Mouse (Mus musculus) ZHBTc4 (cell line): ENCODE measurements around the gene Greb1.
A peak's percentile ranks its signal among the peaks of the same experiment; 100 is the strongest.

Experiments used
- DNase-seq: peaks from one replicate; pipeline ENCODE4 v3.0.0-alpha.2; 2011; ENCODE audit warnings: low read depth, low spot score

Gene Greb1

DNA sequence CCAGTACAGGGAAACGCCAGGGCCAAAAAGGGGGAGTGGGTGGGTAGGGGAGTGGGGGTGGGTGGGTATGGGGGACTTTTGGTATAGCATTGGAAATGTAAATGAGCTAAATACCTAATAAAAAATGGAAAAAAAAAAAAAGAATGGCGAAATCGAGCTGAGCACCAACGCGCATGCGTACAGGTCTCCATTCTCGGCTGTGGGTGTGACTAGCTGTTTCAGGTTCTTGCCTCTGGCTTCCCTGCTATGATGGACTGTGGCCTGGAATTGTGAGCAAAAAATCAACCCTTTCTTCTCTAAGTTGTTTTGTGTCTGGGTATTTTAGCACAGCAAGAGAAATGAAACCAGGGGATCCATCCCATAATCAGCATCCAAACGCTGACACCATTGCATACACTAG is 105.4 kb downstream of the Greb1 start:
- DNase-seq: peak; percentile 80

DNA sequence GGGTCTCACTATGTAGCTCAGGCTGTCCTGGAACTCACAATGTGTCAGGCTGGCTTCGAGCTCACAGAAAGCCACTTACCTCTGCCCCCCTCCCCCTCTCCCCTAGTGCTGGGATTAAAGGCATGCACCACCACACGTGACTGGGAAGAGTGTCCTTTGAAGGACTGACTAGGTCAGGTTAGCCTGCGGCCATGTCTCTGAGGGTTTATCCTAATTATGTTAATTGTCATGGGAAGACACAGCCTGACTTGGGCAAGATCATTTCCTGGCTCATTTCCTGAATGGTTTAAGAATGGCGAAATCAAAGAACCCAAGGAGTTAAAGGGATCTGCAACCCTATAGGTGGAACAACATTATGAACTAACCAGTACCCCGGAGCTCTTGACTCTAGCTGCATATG is 105.9 kb downstream of the Greb1 start:
- DNase-seq: peak; percentile 76

DNA sequence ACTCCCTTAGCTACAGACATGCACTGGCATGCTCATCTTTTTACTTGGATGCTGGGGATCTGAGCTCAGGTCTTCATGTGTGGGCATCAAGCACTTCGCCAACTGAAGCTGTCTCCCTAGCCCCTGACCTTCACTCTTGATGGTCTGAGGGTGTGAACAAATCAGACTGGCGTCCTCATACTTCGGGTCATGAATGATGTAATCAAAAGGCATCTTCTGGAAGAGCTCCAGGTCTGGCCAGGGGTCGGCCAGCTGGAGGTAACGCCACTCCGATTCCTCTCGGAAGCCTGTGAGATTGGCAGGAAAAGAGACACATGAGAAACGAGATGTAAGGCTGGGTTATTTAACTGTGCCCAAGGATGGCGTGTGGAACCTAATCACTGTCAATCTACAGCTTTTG is 110.1 kb downstream of the Greb1 start:
- no peak for DNase-seq

- DNase-seq: no peak
Measured at GRCm38 (mm10) chr12:16672246-16672645, 128.4 kb downstream of the Greb1 start.

DNA sequence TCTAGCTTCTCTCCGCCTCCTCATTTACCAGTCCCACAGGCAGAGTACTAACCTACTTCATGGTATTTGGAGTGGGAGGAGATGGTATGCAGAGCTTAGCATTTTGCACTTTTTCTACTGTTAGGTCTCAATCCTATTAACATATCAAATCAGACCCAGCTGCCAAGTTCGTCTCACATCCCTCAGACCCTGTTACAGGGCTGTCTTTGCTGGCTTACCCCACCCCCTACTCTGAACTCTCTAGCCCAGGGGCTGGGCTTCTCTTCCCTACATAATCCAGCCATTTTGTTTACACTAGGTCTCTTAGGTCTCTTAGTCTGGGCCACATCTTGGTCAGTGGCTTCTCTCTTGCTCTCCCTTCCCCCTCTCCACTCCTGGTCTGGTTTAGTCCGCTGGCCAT is 131.5 kb downstream of the Greb1 start:
- DNase-seq: peak; percentile 59

- peak; percentile 93 for DNase-seq
Measured at GRCm38 (mm10) chr12:16665022-16665421, 135.7 kb downstream of the Greb1 start.

GRCm38 (mm10) chr12:16662955-16663585 is 137.6 kb downstream of the Greb1 start:
- DNase-seq: no peak

- DNase-seq: no peak
Measured at GRCm38 (mm10) chr12:16661936-16662335, 138.8 kb downstream of the Greb1 start.

GRCm38 (mm10) chr12:16661459-16661858 is 139.2 kb downstream of the Greb1 start:
- no peak for DNase-seq

DNA sequence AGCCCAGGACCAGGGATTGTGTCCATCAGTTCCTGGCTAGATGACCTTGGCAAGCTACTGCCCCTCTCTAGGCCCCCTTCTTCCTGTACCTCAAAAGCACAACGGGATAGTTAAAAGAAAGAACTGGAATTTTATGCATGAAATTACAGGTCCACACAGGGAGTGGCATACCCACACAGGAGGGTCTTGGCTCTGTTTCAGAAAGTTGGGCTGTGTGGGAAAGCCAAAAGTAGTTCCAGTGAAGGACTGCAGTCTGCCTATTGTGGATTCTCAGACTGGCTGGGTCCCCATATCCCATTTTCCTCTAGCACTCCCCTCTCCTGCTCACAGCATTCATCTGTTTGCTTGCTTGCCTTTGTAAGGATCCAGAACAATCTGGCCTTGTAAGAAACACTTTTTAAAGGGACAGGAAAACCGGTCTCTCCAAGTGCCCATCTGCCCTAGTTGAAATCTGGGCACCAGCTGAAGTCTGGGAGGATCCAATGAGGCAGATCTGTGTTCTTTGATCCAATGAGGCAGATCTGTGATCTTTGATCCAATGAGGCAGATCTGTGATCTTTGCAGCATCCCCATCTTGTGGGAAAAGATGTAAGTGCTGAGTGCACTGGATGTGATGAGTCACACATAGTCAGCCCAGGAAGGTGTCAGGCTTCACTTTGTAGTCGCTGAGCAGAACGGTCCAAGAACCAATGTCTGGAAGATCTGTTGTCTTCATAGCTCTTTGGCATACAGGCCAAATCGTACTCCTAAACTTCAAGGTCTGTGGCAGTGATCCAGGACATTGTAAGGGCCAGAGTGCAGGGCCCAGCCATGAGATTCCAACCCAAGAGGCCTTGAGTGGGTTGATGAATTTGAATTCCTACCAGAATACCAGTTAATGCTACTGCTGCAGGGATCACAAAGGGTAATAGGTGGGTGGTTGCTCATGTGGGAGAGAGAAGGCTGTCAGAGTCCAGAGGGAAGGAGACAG is 143.5 kb downstream of the Greb1 start:
- DNase-seq: no peak

DNA sequence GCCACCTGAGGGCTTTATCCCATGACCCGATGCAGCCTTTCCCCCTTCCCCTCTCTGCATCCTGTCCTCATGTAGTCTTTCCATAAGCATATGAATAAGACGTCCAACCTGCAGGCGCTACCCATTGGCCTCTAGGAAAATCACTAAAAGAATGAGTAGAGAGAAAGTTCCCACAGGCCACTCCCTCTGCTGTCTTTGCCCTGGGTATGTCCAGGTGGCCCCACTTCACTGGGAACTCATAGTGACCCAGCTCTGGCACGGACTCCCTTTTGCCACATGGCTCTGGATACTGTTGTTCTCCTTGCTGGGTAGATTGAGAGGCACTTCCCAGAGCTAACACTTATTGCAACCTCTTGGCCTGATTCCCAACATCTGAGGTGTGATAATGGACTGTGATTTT is 145.1 kb downstream of the Greb1 start:
- DNase-seq: no peak

GRCm38 (mm10) chr12:16653332-16654093 is 147.2 kb downstream of the Greb1 start, which contains the start of gene Ntsr2:
Gene Ntsr2 (plus strand): TSS chr12:16653382.
- peak; percentile 87 for DNase-seq

- DNase-seq: no peak
Measured at GRCm38 (mm10) chr12:16649819-16650218, 150.9 kb downstream of the Greb1 start.

DNA sequence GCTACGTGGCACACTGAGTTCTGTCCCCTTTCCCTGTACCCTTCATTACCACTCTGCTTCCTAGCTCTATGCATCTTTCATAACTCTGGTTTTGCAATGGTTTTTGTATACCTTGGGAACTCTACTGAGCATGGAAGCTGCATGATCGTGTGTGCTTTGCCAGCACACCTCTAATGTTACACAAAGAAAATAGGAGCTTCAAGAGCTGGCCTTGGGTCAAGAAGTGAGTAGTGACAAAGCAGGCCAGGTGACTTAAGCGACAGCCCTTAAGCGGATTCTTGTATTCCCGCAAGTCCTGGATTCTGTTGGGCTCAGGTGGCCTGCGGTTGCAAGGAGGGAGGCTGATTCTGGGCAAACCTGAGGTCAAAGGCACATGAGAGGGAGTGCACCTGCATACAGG is 152.4 kb downstream of the Greb1 start:
- no peak for DNase-seq

GRCm38 (mm10) chr12:16646780-16647409 is 153.8 kb downstream of the Greb1 start:
- DNase-seq: no peak

DNA sequence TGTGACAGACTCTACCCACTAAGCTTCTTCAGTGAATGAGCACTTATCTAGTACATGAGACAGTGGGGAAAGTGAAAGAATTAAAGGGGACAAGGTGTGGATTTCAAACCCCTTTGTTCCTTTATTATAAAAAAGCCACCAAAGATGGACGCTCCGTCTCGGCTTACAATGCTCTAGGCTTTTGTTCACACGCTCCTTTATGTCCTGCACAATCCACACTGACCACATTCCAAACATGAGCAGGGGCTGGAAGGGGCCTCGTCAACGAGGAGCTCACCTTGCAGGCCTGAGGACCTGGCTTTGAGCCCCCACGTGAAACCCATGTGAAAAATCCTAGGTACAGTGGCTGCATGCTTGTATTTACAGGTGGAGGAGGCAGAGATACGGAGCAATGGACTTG is 156.0 kb downstream of the Greb1 start:
- no peak for DNase-seq

DNA sequence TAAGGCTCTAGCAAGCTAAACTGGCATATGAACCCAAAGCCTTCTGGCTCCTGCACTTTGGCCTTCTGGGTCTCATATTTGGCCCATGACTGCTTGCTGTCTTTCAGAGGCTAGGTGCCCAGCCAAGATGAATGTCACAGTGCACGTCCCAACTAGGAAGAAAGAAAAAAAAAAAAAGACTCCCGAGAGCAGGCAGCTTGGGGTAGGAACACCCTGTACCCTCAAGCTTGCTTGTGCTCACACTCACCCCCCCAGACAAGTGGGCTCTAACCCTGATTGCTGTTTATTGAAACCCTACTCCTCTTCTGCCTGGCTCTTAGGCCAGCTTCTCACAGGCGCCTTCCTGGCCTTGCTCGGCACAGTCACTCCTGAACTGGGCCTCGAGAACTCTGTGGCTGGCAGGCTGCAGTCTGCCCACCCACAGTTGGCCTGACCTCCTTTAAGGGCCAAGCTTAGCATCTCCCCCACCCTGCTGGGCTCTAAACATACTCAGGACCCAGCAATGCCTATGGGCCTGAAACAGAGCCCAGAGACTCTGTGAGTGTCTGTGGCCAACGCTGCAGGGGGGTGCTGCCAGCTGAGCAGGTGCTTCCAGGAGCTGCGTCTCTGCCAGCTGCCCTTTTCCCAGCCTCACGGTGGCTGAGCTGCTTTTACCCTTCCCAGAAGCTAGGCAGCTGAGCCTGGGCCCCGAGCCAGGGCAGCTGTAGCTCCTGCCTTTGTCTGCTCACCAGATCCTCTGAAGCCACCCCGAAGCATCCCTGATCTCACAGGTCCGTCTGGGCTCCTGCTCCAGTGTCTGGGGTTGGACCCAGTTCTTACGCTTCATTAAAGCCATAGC is 157.0 kb downstream of the Greb1 start:
- DNase-seq: no peak

DNA sequence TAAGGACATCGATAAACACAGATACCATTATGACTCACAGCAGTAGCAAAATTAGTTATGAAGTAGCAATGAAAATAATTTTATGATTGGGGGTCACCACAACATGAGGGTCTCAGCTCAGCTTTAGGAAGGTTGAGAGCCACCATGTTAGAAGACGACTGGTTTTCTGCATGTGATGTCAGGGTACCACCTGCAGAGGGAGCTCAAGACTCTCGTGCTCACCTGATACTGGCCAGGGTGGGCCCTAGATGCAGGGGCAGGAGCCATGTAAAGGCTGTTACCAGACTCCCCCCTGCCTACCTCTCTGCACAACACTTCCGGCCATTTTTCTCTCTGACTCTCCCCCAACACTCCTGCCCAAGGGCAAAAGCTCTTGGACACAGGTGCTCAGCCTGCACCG is 158.7 kb downstream of the Greb1 start:
- DNase-seq: peak; percentile 54

- no peak for DNase-seq
Measured at GRCm38 (mm10) chr12:16640075-16640474, 160.6 kb downstream of the Greb1 start.

DNA sequence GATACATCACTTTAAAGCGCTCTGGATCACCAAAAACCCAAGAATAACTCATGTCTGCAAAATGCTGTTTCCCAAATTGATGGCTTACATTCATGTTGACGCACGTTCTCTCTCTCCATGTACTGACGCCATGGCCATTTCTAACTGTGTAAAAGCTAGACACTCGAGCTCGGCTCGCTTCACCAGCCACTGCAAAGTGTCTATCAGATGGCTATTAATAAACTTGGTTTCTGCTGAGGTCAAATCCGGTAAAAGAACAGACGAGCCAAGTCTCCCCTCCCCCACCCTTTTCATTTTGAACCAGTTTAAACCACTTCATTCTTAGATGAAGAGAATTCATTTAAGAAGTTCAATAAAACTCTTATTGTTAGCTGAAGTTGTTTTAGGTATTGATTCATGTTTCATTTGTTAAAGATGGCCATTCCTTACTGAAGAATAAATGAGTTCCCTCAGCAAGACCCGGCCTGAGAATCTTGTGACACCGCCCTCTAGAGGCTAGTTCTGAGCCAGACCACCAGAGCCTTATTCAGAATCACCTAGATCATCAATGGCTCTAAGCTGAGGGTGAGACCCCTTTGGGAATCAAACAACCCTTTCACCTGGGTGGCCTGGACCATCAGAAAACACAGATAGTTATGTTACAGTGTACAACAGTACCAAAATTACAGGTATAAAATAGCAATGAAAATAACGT is 161.5 kb downstream of the Greb1 start:
- DNase-seq: peak; percentile 60
